Mouse (Mus musculus): ENCODE results near the gene Tmem37.

GRCm38 (mm10) chr1:120083921-120084517, 10.1 kb upstream of the Tmem37 start:
- no peak for TF ChIP-seq CTCF (IDR thresholded peaks at IDR 0.05; ENCODE audit: low read depth)
- TF ChIP-seq EP300 (IDR thresholded peaks at IDR 0.05; ENCODE audit: low read depth) = no peak
